Mouse (Mus musculus) R1 (cell line): ENCODE data around the gene 0610040J01Rik.

ENCODE experiments used
- DNase-seq: peaks from one replicate; pipeline ENCODE4 v3.0.0-alpha.2; 2018; ENCODE audit warnings: low read depth, low spot score

The 0610040J01Rik gene

GRCm38 (mm10) chr5:63897820-63898110 is 85.6 kb downstream of the 0610040J01Rik start:
- no peak for DNase-seq

- no peak for DNase-seq
Observed at GRCm38 (mm10) chr5:63903329-63903728, 91.2 kb downstream of the 0610040J01Rik start.

GRCm38 (mm10) chr5:63906149-63907093 is 94.3 kb downstream of the 0610040J01Rik start:
- DNase-seq, result peak; percentile 82

- DNase-seq, result no peak
Observed at GRCm38 (mm10) chr5:63907513-63907912, 95.3 kb downstream of the 0610040J01Rik start.

GRCm38 (mm10) chr5:63910171-63910960 is 98.2 kb downstream of the 0610040J01Rik start:
- DNase-seq, result peak; percentile 80

GRCm38 (mm10) chr5:63914896-63915295 is 102.7 kb downstream of the 0610040J01Rik start:
- DNase-seq, result no peak

GRCm38 (mm10) chr5:63916457-63917139 is 104.4 kb downstream of the 0610040J01Rik start:
- no peak for DNase-seq

- DNase-seq, result peak; percentile 61
Observed at GRCm38 (mm10) chr5:63918201-63918600, 106.0 kb downstream of the 0610040J01Rik start.

- DNase-seq, result no peak
Observed at GRCm38 (mm10) chr5:63923305-63924025, 111.3 kb downstream of the 0610040J01Rik start.

- peak; percentile 49 for DNase-seq
Observed at GRCm38 (mm10) chr5:63925035-63925628, 113.0 kb downstream of the 0610040J01Rik start.

- peak; percentile 84 for DNase-seq
Observed at GRCm38 (mm10) chr5:63930824-63931358, 118.7 kb downstream of the 0610040J01Rik start.

GRCm38 (mm10) chr5:63932829-63933228 is 120.7 kb downstream of the 0610040J01Rik start:
- peak; percentile 99 for DNase-seq

- no peak for DNase-seq
Observed at GRCm38 (mm10) chr5:63935581-63935980, 123.4 kb downstream of the 0610040J01Rik start.

- peak; percentile 69 for DNase-seq
Observed at GRCm38 (mm10) chr5:63936740-63937139, 124.6 kb downstream of the 0610040J01Rik start.

- DNase-seq, result no peak
Observed at GRCm38 (mm10) chr5:63938575-63938974, 126.4 kb downstream of the 0610040J01Rik start.

GRCm38 (mm10) chr5:63941891-63942290 is 129.7 kb downstream of the 0610040J01Rik start:
- DNase-seq, result no peak

- DNase-seq, result no peak
Observed at GRCm38 (mm10) chr5:63943291-63943690, 131.1 kb downstream of the 0610040J01Rik start.

- no peak for DNase-seq
Observed at GRCm38 (mm10) chr5:63947526-63947925, 135.4 kb downstream of the 0610040J01Rik start.

- DNase-seq, result no peak
Observed at GRCm38 (mm10) chr5:63949195-63949594, 137.0 kb downstream of the 0610040J01Rik start.
